Mouse (Mus musculus) hindbrain, embryonic 15.5 days (tissue): ENCODE results near the gene Nkapl. TPM values are rescaled to one million over a fixed set of nuclear protein-coding genes. Genes with fewer than 3 reads are reported as not detected.
A peak's percentile ranks its signal among the peaks of the same experiment; 100 is the strongest.
"Not testable (repeated sequence)": the region's sequence is repeated elsewhere in the genome, so short reads cannot be mapped to it uniquely, and the experiment has no call there.

Experiments used
- ATAC-seq: fragments of 200-750 bp; cut with Nextera tagmentation; 2 replicates; pipeline ENCODE4 v1.8.0; 2017; ENCODE audit warnings: low read depth, moderate number of reproducible peaks, moderate TSS enrichment; ENCODE audit not compliant: low FRiP score
- H3K27ac ChIP-seq: fragments of 300-500 bp; sonication (generic); replicated peaks from 2 replicates; pipeline ENCODE4 v1.5.1; 2015; ENCODE audit warnings: mild to moderate bottlenecking, inconsistent platforms
- H3K27me3 ChIP-seq: fragments of 300-500 bp; sonication (generic); 2 replicates; pipeline ENCODE4 v1.6.1; 2015; ENCODE audit warnings: control low read depth, inconsistent platforms
- H3K36me3 ChIP-seq: fragments of 300-500 bp; sonication (generic); 2 replicates; pipeline ENCODE4 v1.6.1; 2015; ENCODE audit warnings: control low read depth, inconsistent platforms
- H3K4me1 ChIP-seq: fragments of 300-500 bp; sonication (generic); replicated peaks from 2 replicates; pipeline ENCODE4 v1.6.1; 2015; ENCODE audit warnings: control low read depth, inconsistent platforms
- H3K4me2 ChIP-seq: fragments of 300-500 bp; sonication (generic); 2 replicates; pipeline ENCODE4 v1.6.1; 2015; ENCODE audit warnings: moderate library complexity, mild to moderate bottlenecking, inconsistent platforms
- H3K4me3 ChIP-seq: fragments of 300-500 bp; sonication (generic); 2 replicates; pipeline ENCODE4 v1.5.1; 2015; ENCODE audit warnings: mild to moderate bottlenecking, inconsistent platforms
- H3K9ac ChIP-seq: fragments of 300-500 bp; sonication (generic); 2 replicates; pipeline ENCODE4 v1.6.1; 2015; ENCODE audit warnings: inconsistent platforms
- H3K9me3 ChIP-seq: fragments of 300-500 bp; sonication (generic); 2 replicates; pipeline ENCODE4 v1.6.1; 2016; ENCODE audit warnings: control low read depth, inconsistent platforms
- WGBS: fragments of 180-500 bp; shearing (Covaris S2); methylation state at CpG from one replicate; pipeline ENCODE4 v1.1.7; 2015; 5-methylcytosine and 5-hydroxymethylcytosine counted together
- polyA plus RNA-seq: library from polyadenylated mRNA; unstranded; fragments of >200 nt; fragmentation: Nextera tagmentation; extraction: Ambion mirVana; gene quantifications from 2 replicates; pipeline ENCODE4 v1.2.1, GENCODE M21; 2015

Gene Nkapl
- polyA plus RNA-seq, 1 experiment from 2014 or later, result 3.8 TPM

DNA sequence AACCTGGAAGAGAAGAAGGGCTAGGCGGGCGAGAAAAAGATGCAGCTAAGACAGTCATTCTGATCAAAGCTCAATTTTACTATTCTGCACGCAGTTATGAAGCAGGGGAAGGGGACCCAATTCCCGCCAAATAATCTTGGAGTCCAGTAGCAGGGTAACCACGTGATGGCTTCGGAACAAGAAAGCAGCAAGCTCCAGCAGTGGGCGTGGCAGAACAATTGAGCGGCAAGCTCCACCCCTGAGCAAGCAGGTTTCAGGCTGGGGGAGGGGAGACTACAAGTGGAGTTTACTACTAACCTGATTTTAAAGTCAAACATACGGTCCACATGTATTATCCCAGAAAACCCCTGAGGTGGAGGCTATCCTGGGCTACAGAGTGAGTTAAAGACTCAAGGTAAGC, 5.8 kb downstream of the Nkapl start:
- H3K4me3 ChIP-seq, H3K27me3 ChIP-seq, ATAC-seq, H3K36me3 ChIP-seq, H3K9ac ChIP-seq, H3K27ac ChIP-seq, H3K4me2 ChIP-seq, H3K9me3 ChIP-seq, H3K4me1 ChIP-seq: not testable (repeated sequence)
- 53% methylated on average over 9 of the region's 9 CpGs for WGBS

DNA sequence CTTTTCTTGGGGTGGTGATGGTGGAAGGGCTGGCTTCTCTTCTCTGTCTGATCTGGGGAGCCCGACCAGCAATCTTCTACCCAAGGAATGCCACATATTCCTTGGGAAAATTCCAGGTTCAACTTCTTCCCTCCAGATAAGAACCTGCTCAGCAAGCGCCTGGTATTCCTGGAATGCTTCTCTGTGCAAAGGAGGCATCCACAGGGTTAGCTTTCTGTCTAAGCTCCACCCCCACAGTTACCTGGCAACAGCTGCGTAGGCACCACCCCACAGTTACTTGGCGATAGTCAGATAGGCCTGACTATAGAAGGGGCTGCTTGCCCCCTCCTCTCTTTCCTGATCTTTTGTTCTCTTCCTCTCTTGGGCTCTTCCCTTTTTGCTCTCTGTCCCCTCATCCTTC, 12.0 kb downstream of the Nkapl start:
- 13% methylated on average over 4 of the region's 4 CpGs for WGBS

DNA sequence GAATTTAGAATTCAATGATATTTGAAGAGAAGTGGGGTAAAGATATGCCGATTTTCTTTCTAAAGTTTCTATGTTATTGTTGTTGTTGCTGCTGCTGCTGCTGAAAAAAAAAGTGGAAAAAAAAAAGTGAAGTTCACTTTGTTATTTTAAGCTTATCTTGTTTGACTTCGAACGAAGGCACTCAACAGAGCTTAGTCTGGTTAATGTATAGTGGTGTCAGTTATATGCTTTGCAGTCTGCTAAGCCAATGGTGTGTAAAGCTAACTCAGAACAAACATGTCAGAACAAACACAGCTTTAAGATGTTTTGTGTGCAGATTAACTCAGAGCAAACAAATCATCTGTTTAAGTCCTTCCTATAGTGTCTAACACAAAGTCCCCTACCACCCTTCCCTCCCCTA, 14.2 kb downstream of the Nkapl start:
- H3K27ac ChIP-seq, result no peak overlapping the region
- no peaks in the 10 kb centered on the region for H3K9me3 ChIP-seq
- H3K9ac ChIP-seq, result no peak overlapping the region
- no peak for ATAC-seq
- peak overlapping the region; percentile 63; the same call in 1 of the 2 replicates for H3K4me2 ChIP-seq
- H3K4me3 ChIP-seq, result no peak overlapping the region
- over 99% methylated on average over 3 of the region's 3 CpGs for WGBS
- H3K27me3 ChIP-seq, result no peaks in the 10 kb centered on the region
- H3K36me3 ChIP-seq, result no peaks in the 10 kb centered on the region
- peaks cover 16% of the 10 kb centered on the region for H3K4me1 ChIP-seq

More for the DNA sequence above, 12.0 kb downstream of the Nkapl start:
- peaks cover 16% of the 10 kb centered on the region for H3K4me1 ChIP-seq
- no peaks in the 10 kb centered on the region for H3K27me3 ChIP-seq
- H3K4me3 ChIP-seq, result no peak overlapping the region
- no peak overlapping the region for H3K4me2 ChIP-seq
- no peaks in the 10 kb centered on the region for H3K36me3 ChIP-seq
- H3K9ac ChIP-seq, result no peak overlapping the region
- H3K9me3 ChIP-seq, result no peaks in the 10 kb centered on the region
- no peak overlapping the region for H3K27ac ChIP-seq
- no peak for ATAC-seq

DNA sequence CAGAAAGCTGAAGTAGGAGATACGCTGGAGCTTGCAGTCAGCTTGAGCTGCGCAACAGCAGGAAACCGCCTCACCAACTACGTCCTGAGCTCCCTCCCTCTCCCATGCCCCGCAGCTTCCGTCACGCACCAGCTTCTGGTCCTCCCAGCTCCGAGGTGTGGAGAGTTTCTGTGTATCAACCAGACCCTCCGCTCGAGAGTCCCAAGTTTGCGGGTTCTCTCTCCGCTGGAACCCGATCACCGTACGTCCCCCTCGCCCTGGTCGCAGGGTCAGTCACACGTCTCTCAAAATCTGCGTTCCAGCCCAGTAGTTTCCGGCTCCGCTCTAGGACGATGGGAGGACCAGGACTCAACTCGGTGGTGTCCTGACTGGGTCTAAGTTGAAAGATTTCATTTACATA, 14.9 kb downstream of the Nkapl start, which contains the start of gene Zscan26:
Gene Zscan26, minus strand, starts transcription at position 282 of the 400 bp plus-strand sequence.
- Histone ChIP-seq H3K4me3 (peak within 1 kb of the TSS; percentile 72), H3K36me3 (peaks cover 2% of the 10 kb centered on the region; the same call in 1 of the 2 replicates), H3K4me1 (peaks cover 16% of the 10 kb centered on the region), H3K27ac (peak within 1 kb of the TSS; percentile 78), H3K4me2 (peak within 1 kb of the TSS; percentile 63), H3K9ac (peak within 1 kb of the TSS; percentile 71), H3K9me3 (no peaks in the 10 kb centered on the region), H3K27me3 (no peaks in the 10 kb centered on the region)
- peak; percentile 95 for ATAC-seq
- WGBS, result under 1% methylated on average over 23 of the region's 23 CpGs

DNA sequence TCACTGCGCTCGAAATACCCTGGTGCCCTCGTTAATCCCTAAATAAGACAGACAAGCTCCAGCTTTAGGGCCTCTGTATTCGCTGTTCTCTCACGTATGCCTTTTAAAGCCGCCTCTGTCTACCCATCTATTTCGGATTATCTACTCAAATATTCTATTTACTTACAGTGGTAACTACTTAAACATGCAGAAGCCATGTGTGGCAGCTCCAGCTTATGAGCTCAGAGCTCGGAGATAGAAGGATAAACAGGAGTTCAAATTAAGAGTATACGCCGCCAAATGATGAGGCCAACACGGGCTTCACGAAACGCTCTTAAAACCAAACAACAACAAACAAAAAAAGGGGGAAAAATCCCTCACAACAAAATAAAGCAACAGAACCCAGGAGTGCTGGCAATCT, 15.3 kb downstream of the Nkapl start:
- H3K9ac ChIP-seq, result peak overlapping the region; percentile 71
- 0 out of 2 replicates have a peak, but pooled peaks have one; percentile 17 for ATAC-seq
- 4% methylated on average over 13 of the region's 13 CpGs for WGBS
- peak overlapping the region; percentile 78 for H3K27ac ChIP-seq
- peaks cover 16% of the 10 kb centered on the region for H3K4me1 ChIP-seq
- no peaks in the 10 kb centered on the region for H3K9me3 ChIP-seq
- peak overlapping the region; percentile 72 for H3K4me3 ChIP-seq
- H3K27me3 ChIP-seq, result no peaks in the 10 kb centered on the region
- peaks cover 6% of the 10 kb centered on the region; the same call in 1 of the 2 replicates for H3K36me3 ChIP-seq
- peak overlapping the region; percentile 63 for H3K4me2 ChIP-seq

DNA sequence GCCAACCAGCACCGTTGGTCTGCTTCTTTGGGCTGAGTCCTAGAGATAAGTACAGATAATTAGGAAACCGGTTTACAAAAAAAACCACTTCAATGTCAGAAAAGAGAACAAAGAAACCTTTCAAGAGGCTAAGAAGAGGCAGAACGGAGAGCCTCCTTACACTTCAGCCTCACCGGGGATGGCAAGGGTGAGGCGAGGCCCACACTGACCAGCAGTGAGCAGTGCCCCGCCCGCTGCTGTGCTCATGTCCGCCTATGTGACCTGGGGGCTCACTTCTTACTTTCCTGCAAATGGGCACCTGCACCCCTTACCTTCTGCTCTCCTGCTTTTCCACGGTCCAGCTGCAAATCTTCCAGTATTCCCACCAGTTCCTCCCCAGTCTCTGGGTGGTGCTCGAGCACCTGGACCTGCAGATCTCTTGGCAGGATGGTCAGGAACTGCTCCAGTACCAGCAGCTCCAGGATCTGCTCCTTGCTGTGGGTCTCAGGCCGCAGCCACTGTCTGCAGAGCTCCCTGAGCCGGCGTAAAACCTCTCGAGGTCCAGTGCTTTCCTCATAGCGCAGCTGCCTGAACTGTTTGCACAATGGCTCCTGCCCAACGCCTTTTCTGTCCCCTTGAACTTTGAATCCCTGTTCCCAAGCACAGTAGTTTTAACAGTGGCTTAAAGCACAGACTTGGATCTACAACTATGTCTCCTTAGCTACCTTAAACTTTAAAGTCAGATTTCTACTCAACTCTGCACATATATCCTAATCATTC, 20.3 kb downstream of the Nkapl start:
- Histone ChIP-seq H3K36me3 (peaks cover 49% of the 10 kb centered on the region), H3K9ac (no peak overlapping the region), H3K9me3 (no peaks in the 10 kb centered on the region), H3K27ac (no peak overlapping the region), H3K4me2 (no peak overlapping the region), H3K4me1 (peaks cover 13% of the 10 kb centered on the region), H3K27me3 (no peaks in the 10 kb centered on the region), H3K4me3 (no peak overlapping the region)
- no peak for ATAC-seq
- WGBS, result 84% methylated on average over 16 of the region's 16 CpGs

DNA sequence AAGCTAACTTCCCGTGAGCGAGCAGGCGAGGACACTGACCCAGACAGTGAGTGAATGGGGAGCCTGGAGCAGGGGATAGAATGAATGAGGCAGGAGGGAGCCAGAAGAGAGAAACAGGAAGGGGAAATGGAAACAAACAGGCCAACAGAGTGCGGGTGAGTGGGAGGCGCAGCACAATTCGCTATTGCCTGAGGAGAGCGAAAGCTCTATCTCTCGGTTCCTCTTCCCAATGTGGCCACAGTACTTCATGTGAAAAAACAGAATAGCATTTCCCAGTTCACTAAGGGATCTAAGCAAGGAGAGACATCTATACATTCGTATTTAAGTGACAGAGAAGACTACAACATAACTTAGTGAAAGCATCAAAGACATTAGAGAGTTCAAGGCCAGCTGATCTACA, 21.5 kb downstream of the Nkapl start:
- Histone ChIP-seq H3K4me1 (peaks cover 2% of the 10 kb centered on the region), H3K36me3 (peaks cover 50% of the 10 kb centered on the region), H3K4me3 (no peak overlapping the region), H3K9ac (no peak overlapping the region), H3K4me2 (no peak overlapping the region), H3K27me3 (no peaks in the 10 kb centered on the region), H3K27ac (no peak overlapping the region), H3K9me3 (no peaks in the 10 kb centered on the region)
- 91% methylated on average over 9 of the region's 9 CpGs for WGBS
- no peak for ATAC-seq

DNA sequence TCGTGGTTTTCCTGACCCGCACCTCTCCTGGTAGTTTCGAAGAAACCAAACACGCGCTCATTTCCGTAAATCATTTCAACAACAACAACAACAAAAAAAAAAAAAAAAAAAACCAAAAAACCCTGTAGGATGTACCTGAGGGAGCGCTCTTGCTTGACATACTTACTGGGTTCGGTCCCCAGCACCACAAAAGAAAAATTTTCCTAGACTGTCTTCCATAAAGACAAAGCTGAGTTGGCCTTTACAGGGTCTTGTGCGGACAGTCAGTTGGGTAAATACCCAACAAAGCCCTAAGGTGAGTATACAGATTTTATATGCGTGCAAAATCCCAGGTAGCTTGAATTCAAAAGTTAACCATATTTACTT, 27.1 kb downstream of the Nkapl start:
- H3K4me2 ChIP-seq, result peak overlapping the region; percentile 92
- peak; percentile 27; the same call in 1 of the 2 replicates for ATAC-seq
- H3K27ac ChIP-seq, result peak overlapping the region; percentile 86
- no peaks in the 10 kb centered on the region for H3K9me3 ChIP-seq
- 18% methylated on average over 10 of the region's 10 CpGs for WGBS
- peaks cover 16% of the 10 kb centered on the region for H3K4me1 ChIP-seq
- H3K4me3 ChIP-seq, result peak overlapping the region; percentile 59
- peak overlapping the region; percentile 67 for H3K9ac ChIP-seq
- H3K27me3 ChIP-seq, result no peaks in the 10 kb centered on the region
- peaks cover 30% of the 10 kb centered on the region for H3K36me3 ChIP-seq

DNA sequence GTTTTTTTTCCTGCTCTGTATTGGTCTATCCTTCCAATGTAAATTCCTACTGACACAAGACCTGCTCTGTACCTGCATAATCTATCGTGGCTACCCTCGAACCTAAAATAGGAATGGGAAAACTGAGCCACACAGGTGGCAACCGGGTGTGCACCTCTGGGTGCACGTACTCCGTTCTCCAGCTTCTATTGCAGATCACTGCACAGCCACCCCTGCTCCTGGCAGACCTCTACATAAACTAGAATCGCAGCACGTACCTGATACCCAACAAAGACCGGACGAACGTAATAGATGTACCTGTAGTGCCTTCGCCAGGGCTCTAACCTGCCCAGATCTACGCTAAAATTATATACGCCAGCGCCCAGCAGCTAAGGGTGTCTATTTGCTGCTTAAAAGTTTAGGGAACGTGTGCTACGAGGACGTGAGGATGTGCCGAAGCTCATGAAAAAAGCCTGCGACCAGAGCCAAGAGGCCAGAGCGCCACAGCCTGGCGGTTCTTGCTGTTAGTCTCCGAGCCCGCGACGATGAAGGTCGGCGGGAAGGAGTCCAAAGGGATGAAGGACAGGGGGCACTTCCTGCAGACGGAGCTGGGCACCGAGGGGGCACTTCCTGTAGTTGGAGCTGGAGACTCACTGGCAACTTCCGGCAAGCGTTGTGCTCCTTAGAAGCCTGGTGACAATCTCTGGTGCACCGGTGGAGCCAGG, 27.7 kb downstream of the Nkapl start, which contains the start of gene Pgbd1:
Gene Pgbd1, minus strand, starts transcription at position 556 of the 704 bp plus-strand sequence.
- Histone ChIP-seq H3K4me2 (peak within 1 kb of the TSS; percentile 92), H3K9me3 (no peaks in the 10 kb centered on the region), H3K4me3 (peak within 1 kb of the TSS; percentile 59), H3K4me1 (peaks cover 16% of the 10 kb centered on the region), H3K27me3 (no peaks in the 10 kb centered on the region), H3K9ac (peak within 1 kb of the TSS; percentile 67), H3K27ac (peak within 1 kb of the TSS; percentile 86), H3K36me3 (peaks cover 25% of the 10 kb centered on the region)
- under 1% methylated on average over 32 of the region's 32 CpGs for WGBS
- ATAC-seq, result peak; percentile 97

DNA sequence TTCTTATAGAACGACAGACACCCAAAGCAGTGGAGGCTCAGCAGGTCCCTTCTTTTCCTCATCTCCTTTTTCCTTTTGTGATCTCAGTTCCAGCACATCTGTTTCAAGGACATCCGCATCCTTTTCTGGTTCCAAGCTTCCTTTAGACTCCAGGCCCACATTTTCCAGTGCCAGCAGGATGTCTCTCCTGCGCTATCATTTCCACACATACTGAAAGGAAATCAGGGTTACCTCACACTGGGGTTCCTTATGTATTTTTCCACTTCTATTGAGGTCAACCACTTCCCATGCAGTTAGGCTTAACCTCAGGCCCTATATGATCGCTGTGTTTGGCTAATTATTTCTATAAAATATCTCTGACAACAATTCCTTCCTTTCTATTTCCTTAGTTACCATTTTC, 32.8 kb downstream of the Nkapl start:
- H3K9me3 ChIP-seq, result no peaks in the 10 kb centered on the region
- WGBS, result 86% methylated on average over 4 of the region's 4 CpGs
- no peak overlapping the region for H3K9ac ChIP-seq
- H3K36me3 ChIP-seq, result no peaks in the 10 kb centered on the region
- ATAC-seq, result no peak
- H3K27me3 ChIP-seq, result no peaks in the 10 kb centered on the region
- no peak overlapping the region for H3K27ac ChIP-seq
- H3K4me2 ChIP-seq, result no peak overlapping the region
- H3K4me1 ChIP-seq, result peaks cover 8% of the 10 kb centered on the region
- H3K4me3 ChIP-seq, result no peak overlapping the region

DNA sequence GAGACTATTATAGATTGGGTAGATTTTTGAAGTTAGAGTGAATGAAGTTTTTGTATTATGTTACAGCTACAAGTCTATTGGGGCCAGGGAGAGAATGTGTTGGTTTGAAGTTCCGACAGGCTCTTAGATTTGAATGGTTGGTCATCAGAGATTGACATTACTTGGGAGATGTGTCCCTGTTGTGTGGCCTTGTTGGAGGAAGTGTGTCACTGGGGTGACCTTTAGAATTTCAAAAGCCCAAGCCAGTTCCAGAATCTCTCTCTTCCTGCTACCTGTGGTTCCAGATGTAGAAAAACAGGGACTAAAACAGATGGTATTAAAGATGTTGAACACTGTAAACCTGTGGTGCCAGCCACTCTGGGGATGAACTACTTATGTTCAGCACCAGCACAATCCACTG, 40.7 kb downstream of the Nkapl start:
- Histone ChIP-seq H3K4me1 (no peaks in the 10 kb centered on the region), H3K9me3 (no peaks in the 10 kb centered on the region), H3K4me3 (no peak overlapping the region), H3K27ac (no peak overlapping the region), H3K9ac (no peak overlapping the region), H3K27me3 (no peaks in the 10 kb centered on the region), H3K36me3 (no peaks in the 10 kb centered on the region), H3K4me2 (no peak overlapping the region)
- ATAC-seq, result no peak
- WGBS, result 100% methylated on average over 1 of the region's 1 CpGs

DNA sequence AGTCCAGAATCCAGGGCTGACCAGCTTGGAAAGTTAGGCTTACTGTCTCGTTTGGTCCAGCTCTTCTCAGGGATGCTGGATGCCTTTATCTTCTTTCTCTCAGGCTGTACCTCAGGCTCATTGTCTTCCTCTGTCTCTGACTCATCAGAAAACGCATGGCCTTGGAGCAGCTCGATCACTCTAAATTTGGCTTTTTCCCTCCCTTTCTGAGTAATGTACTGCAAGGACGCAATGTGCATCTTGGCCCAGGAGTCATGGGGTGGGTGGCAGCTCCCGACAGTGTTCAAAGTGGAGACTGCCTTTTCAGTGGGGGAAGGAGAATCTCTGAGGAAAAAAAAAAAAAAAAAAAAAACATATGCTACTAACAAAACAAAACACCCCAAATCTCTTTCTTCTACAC, 45.0 kb downstream of the Nkapl start:
- no peak for ATAC-seq
- H3K4me2 ChIP-seq, result no peak overlapping the region
- 69% methylated on average over 5 of the region's 5 CpGs for WGBS

More for the DNA sequence above, 45.0 kb downstream of the Nkapl start:
- Histone ChIP-seq H3K9ac (no peak overlapping the region), H3K36me3 (no peaks in the 10 kb centered on the region), H3K4me3 (no peak overlapping the region), H3K27ac (no peak overlapping the region), H3K9me3 (no peaks in the 10 kb centered on the region), H3K27me3 (no peaks in the 10 kb centered on the region), H3K4me1 (no peaks in the 10 kb centered on the region)
